ENCODE assay signal across 15 mouse cellular contexts in genomic region chr15:14101757-14102156, GRCm38 (mm10).
"Had no signal": no experiment of that assay in that cellular context is flagged by ENCODE, and none has a peak within 500 bp of the region (broad histone marks: within the 10 kb centered on the region; RNA-seq: fewer than 3 reads in every experiment).

No protein-coding gene starts in this region.

- H3K9me3 ChIP-seq: liver, embryonic 15.5 days; midbrain, embryonic 10.5 days; midbrain, embryonic 15.5 days had no signal

- H3K27ac ChIP-seq: kidney, postnatal 0 days; liver, embryonic 15.5 days; midbrain, embryonic 10.5 days; midbrain, embryonic 15.5 days had no signal

- H3K9ac ChIP-seq: liver, embryonic 15.5 days; midbrain, embryonic 15.5 days had no signal

- H3K4me1 ChIP-seq: liver, embryonic 15.5 days; midbrain, embryonic 10.5 days; midbrain, embryonic 15.5 days had no signal

- DNase-seq: kidney, adult 9 months; kidney, postnatal 36 days; layer of hippocampus, adult 9-11 months; layer of hippocampus, postnatal 36 days; lung, adult 2 months; lung, postnatal 36 days; spleen, adult 18-20 months; thymus, adult 18-20 months; thymus, postnatal 14 days had no signal

- H3K36me3 ChIP-seq: liver, embryonic 15.5 days; midbrain, embryonic 10.5 days; midbrain, embryonic 15.5 days had no signal

- H3K4me2 ChIP-seq: liver, embryonic 11.5 days; liver, embryonic 15.5 days; midbrain, embryonic 15.5 days had no signal

- H3K27me3 ChIP-seq: liver, embryonic 15.5 days; midbrain, embryonic 15.5 days had no signal

- H3K4me3 ChIP-seq: liver, embryonic 15.5 days; midbrain, embryonic 10.5 days; midbrain, embryonic 15.5 days had no signal

- ATAC-seq: lung, postnatal 0 days; midbrain, embryonic 15.5 days had no signal
